Mouse (Mus musculus) brain, embryonic 14.5 days (tissue): Measurements from ENCODE around the gene Ankrd42.

ENCODE experiments used
- CTCF ChIP-seq: fragments of 200-500 bp; IDR thresholded peaks from 2 replicates; pipeline ENCODE4 v1.5.1; 2012; ENCODE audit warnings: inconsistent platforms, mild to moderate bottlenecking, moderate library complexity, borderline replicate concordance; ENCODE audit not compliant: insufficient read depth, insufficient read length; ENCODE audit errors: extremely low read depth
- POLR2A ChIP-seq: fragments of 200-500 bp; IDR thresholded peaks from 2 replicates; pipeline ENCODE4 v1.6.1; 2012; ENCODE audit warnings: mild to moderate bottlenecking, inconsistent platforms, borderline replicate concordance; ENCODE audit not compliant: poor library complexity, insufficient read depth, insufficient read length, severe bottlenecking; ENCODE audit errors: extremely low read depth

GRCm38 (mm10) chr7:92638050-92638449 lies 1.1 kb upstream of the Ankrd42 start:
- TF ChIP-seq POLR2A = no peak
- TF ChIP-seq CTCF = no peak
